Mouse (Mus musculus): Measurements from ENCODE around the gene Coro2b. TPM values are rescaled to one million over a fixed set of nuclear protein-coding genes. Genes with fewer than 3 reads are reported as not detected.
A peak's percentile ranks its signal among the peaks of the same experiment; 100 is the strongest.

Coro2b gene
- total and polyA plus RNA-seq, 2 experiments from 2014 or later: 24.7 to 47.2 TPM

DNA sequence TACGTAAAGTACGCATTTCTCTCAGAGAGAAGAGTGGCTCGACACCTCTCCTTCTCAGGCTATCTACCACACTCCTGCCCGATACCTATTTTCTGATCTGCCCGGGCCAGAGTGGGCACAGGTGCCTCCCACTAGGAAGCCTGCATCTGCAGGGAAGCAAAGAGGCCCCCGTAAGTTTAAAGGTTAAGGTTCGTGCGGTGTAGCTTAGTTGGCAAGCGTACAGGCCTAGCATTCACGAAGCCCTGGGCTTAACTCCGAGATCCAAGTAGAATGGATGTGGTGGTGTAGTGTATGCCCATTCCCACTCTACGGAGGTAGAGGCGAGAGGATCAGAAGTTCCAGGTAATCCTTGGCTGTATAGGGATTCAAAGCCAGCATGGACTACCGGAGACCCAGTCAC lies 65.8 kb downstream of the Coro2b start:
- no peak for TF ChIP-seq CTCF (IDR thresholded peaks at IDR 0.05; ENCODE audit: low read depth)
- Histone ChIP-seq H3K27me3 (ENCODE audit: insufficient read depth, low read length) (no peaks in the 10 kb centered on the region), H3K4me2 (ENCODE audit: low read depth, low read length) (no peak overlapping the region), H3K36me3 (ENCODE audit: insufficient read depth, low read length) (no peaks in the 10 kb centered on the region), H3K9me3 (ENCODE audit: low read length) (no peaks in the 10 kb centered on the region), H3K4me3 (ENCODE audit: low read length) (no peak overlapping the region), H3K27ac (no peak overlapping the region), H3K4me1 (ENCODE audit: insufficient read depth, low read length) (peaks cover 25% of the 10 kb centered on the region), H3K9ac (replicated peaks; ENCODE audit: low read length) (no peak overlapping the region)
- WGBS: 85% methylated on average over 14 of the region's 14 CpGs
- ATAC-seq (no peak), DNase-seq (ENCODE audit: low spot score) (no peak)

GRCm38 (mm10) chr9:62470398-62470797 lies 66.4 kb downstream of the Coro2b start:
- H3K4me3 ChIP-seq (ENCODE audit: low read length): no peak overlapping the region
- H3K27me3 ChIP-seq (ENCODE audit: insufficient read depth, low read length): no peaks in the 10 kb centered on the region
- WGBS: 10% methylated on average over 1 of the region's 1 CpGs
- no peak overlapping the region for H3K9ac ChIP-seq (replicated peaks; ENCODE audit: low read length)
- peak; percentile 73 for ATAC-seq
- no peak overlapping the region for H3K4me2 ChIP-seq (ENCODE audit: low read depth, low read length)
- peak overlapping the region; percentile 74 for H3K27ac ChIP-seq
- H3K9me3 ChIP-seq (ENCODE audit: low read length): no peaks in the 10 kb centered on the region
- peaks cover 25% of the 10 kb centered on the region for H3K4me1 ChIP-seq (ENCODE audit: insufficient read depth, low read length)
- no peaks in the 10 kb centered on the region for H3K36me3 ChIP-seq (ENCODE audit: insufficient read depth, low read length)
- peak; percentile 91 for DNase-seq (ENCODE audit: low spot score)
- TF ChIP-seq CTCF (IDR thresholded peaks at IDR 0.05; ENCODE audit: low read depth): peak; percentile 99

- ATAC-seq: no peak
- no peak overlapping the region for H3K4me2 ChIP-seq (ENCODE audit: low read depth, low read length)
- no peak for TF ChIP-seq CTCF (IDR thresholded peaks at IDR 0.05; ENCODE audit: low read depth)
- H3K27me3 ChIP-seq (ENCODE audit: insufficient read depth, low read length): no peaks in the 10 kb centered on the region
- peak overlapping the region; percentile 74 for H3K27ac ChIP-seq
- H3K4me3 ChIP-seq (ENCODE audit: low read length): no peak overlapping the region
- H3K9me3 ChIP-seq (ENCODE audit: low read length): no peaks in the 10 kb centered on the region
- H3K9ac ChIP-seq (replicated peaks; ENCODE audit: low read length): no peak overlapping the region
- WGBS: 40% methylated on average over 10 of the region's 10 CpGs
- no peak for DNase-seq (ENCODE audit: low spot score)
- no peaks in the 10 kb centered on the region for H3K36me3 ChIP-seq (ENCODE audit: insufficient read depth, low read length)
- peaks cover 25% of the 10 kb centered on the region for H3K4me1 ChIP-seq (ENCODE audit: insufficient read depth, low read length)
Measured at GRCm38 (mm10) chr9:62469696-62470095, 67.1 kb downstream of the Coro2b start.

DNA sequence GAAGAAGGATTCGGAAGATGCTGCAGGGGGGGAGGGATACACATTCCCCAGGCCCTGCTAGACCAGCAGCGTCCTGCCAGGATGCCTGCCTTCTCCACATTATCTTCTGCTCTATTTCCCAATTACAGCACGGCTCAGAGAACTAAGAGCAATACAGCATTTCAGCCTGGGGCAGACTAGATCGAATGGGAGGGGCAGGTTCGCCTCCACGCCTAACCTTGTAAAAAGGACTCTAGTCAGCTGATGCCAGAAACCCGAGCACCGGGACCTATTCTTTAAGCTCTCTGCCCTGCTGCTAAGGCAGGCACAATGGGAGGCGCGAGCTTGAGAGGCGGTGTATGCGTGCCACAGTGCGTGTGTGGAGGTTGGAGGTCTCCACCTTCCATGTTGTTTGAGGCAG lies 67.7 kb downstream of the Coro2b start:
- H3K4me3 ChIP-seq (ENCODE audit: low read length): no peak overlapping the region
- H3K9me3 ChIP-seq (ENCODE audit: low read length): no peaks in the 10 kb centered on the region
- peak overlapping the region; percentile 74 for H3K27ac ChIP-seq
- no peaks in the 10 kb centered on the region for H3K27me3 ChIP-seq (ENCODE audit: insufficient read depth, low read length)
- H3K9ac ChIP-seq (replicated peaks; ENCODE audit: low read length): no peak overlapping the region
- DNase-seq (ENCODE audit: low spot score) (peak; percentile 76), ATAC-seq (peak; percentile 75)
- TF ChIP-seq CTCF (IDR thresholded peaks at IDR 0.05; ENCODE audit: low read depth): no peak
- 10% methylated on average over 13 of the region's 13 CpGs for WGBS
- H3K36me3 ChIP-seq (ENCODE audit: insufficient read depth, low read length): no peaks in the 10 kb centered on the region
- no peak overlapping the region for H3K4me2 ChIP-seq (ENCODE audit: low read depth, low read length)
- H3K4me1 ChIP-seq (ENCODE audit: insufficient read depth, low read length): peaks cover 25% of the 10 kb centered on the region

GRCm38 (mm10) chr9:62467413-62467784 lies 69.4 kb downstream of the Coro2b start:
- H3K4me1 ChIP-seq (ENCODE audit: insufficient read depth, low read length): peaks cover 25% of the 10 kb centered on the region
- H3K27ac ChIP-seq: peak overlapping the region; percentile 33; the same call in 1 of the 2 replicates
- H3K4me2 ChIP-seq (ENCODE audit: low read depth, low read length): no peak overlapping the region
- no peak for DNase-seq (ENCODE audit: low spot score)
- no peak for TF ChIP-seq CTCF (IDR thresholded peaks at IDR 0.05; ENCODE audit: low read depth)
- H3K36me3 ChIP-seq (ENCODE audit: insufficient read depth, low read length): no peaks in the 10 kb centered on the region
- no peaks in the 10 kb centered on the region for H3K27me3 ChIP-seq (ENCODE audit: insufficient read depth, low read length)
- 75% methylated on average over 1 of the region's 1 CpGs for WGBS
- H3K4me3 ChIP-seq (ENCODE audit: low read length): no peak overlapping the region
- H3K9ac ChIP-seq (replicated peaks; ENCODE audit: low read length): no peak overlapping the region
- ATAC-seq: no peak
- H3K9me3 ChIP-seq (ENCODE audit: low read length): no peaks in the 10 kb centered on the region

DNA sequence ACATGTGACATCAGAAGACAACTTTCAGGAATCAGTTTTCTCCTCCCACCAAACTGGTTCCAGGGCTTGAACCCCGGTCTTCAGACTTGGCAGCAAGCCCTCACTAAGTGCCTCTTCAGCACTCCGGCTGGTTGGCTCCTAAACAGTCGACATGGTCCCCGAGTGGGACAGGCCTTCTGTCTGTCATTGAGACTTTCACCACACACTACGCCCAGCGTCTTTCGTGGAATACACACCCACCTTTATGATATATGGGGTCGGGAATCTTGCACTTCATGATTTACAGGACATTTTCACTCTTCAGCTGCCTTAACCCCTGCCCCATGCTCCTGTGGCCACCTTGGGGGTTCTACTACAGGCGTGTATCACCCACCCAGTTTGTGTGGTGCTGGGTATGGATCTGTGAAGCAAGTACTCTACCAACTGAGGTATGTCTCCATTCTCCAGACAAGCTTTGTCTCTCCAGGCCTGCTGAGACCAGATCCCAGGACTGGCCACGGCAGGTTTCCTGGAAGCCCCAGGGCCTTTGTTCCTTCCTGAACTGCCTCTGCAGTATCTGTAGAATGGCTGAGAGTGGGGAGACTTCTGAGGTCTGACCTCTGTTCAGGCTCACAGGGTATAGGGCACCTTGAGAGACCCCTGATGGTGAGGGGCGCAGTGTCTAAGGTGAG lies 70.0 kb downstream of the Coro2b start:
- TF ChIP-seq CTCF (IDR thresholded peaks at IDR 0.05; ENCODE audit: low read depth): no peak
- H3K4me3 ChIP-seq (ENCODE audit: low read length): no peak overlapping the region
- no peak overlapping the region for H3K4me2 ChIP-seq (ENCODE audit: low read depth, low read length)
- WGBS: 74% methylated on average over 11 of the region's 11 CpGs
- ATAC-seq: no peak
- H3K4me1 ChIP-seq (ENCODE audit: insufficient read depth, low read length): peaks cover 25% of the 10 kb centered on the region
- H3K9ac ChIP-seq (replicated peaks; ENCODE audit: low read length): no peak overlapping the region
- H3K27ac ChIP-seq: peak overlapping the region; percentile 33; the same call in 1 of the 2 replicates
- H3K9me3 ChIP-seq (ENCODE audit: low read length): no peaks in the 10 kb centered on the region
- no peaks in the 10 kb centered on the region for H3K27me3 ChIP-seq (ENCODE audit: insufficient read depth, low read length)
- no peaks in the 10 kb centered on the region for H3K36me3 ChIP-seq (ENCODE audit: insufficient read depth, low read length)
- DNase-seq (ENCODE audit: low spot score): no peak

- H3K4me3 ChIP-seq (ENCODE audit: low read length): no peak overlapping the region
- WGBS: 79% methylated on average over 8 of the region's 8 CpGs
- no peak overlapping the region for H3K4me2 ChIP-seq (ENCODE audit: low read depth, low read length)
- H3K9me3 ChIP-seq (ENCODE audit: low read length): no peaks in the 10 kb centered on the region
- ATAC-seq (no peak), DNase-seq (ENCODE audit: low spot score) (no peak)
- H3K27me3 ChIP-seq (ENCODE audit: insufficient read depth, low read length): no peaks in the 10 kb centered on the region
- no peak for TF ChIP-seq CTCF (IDR thresholded peaks at IDR 0.05; ENCODE audit: low read depth)
- no peaks in the 10 kb centered on the region for H3K36me3 ChIP-seq (ENCODE audit: insufficient read depth, low read length)
- H3K27ac ChIP-seq: no peak overlapping the region
- H3K9ac ChIP-seq (replicated peaks; ENCODE audit: low read length): no peak overlapping the region
- peaks cover 21% of the 10 kb centered on the region for H3K4me1 ChIP-seq (ENCODE audit: insufficient read depth, low read length)
Measured at GRCm38 (mm10) chr9:62466053-62466452, 70.8 kb downstream of the Coro2b start.
